Mouse (Mus musculus) Patski (cell line): Measurements from ENCODE around the gene Fam198b. TPM values are rescaled to one million over a fixed set of nuclear protein-coding genes. Genes with fewer than 3 reads are reported as not detected.
A peak's percentile ranks its signal among the peaks of the same experiment; 100 is the strongest.

Source experiments
- ATAC-seq: fragments of 100-300 bp; one replicate; pipeline ENCODE4 v1.8.0; 2021
- CTCF ChIA-PET: fragments of 350-600 bp; sonication (Branson Sonifier 250); formaldehyde crosslinking; loops from one replicate; lab custom pipeline; 2022; ENCODE audit warnings: inconsistent platforms; lab: Charles Lee
- POLR2A ChIA-PET: fragments of 350-600 bp; sonication (Branson Sonifier 250); formaldehyde crosslinking; loops from one replicate; lab custom pipeline; 2022; ENCODE audit warnings: antibody characterized with exemption, inconsistent platforms; lab: Charles Lee
- DNase-seq: peaks from one replicate; pipeline ENCODE4 v3.0.0-alpha.2; 2011; ENCODE audit warnings: low read depth, low spot score
- H3K27me3 ChIP-seq: fragments of 371-371 bp; one replicate; pipeline ENCODE4 v1.5.1; 2021
- CTCF ChIP-seq: fragments of 100-300 bp; IDR thresholded peaks from one replicate; pipeline ENCODE4 v1.5.1; 2021
- in situ Hi-C: fragments of 300-500 bp; cut with MboI; formaldehyde crosslinking; loops from 3 replicates; pipeline ENCODE4 v1.11.1; 2018; ENCODE audit warnings: low pct_unique_long_range_greater_than_20kb, mixed read lengths
- polyA plus RNA-seq: library from polyadenylated mRNA; unstranded; gene quantifications from one replicate; pipeline ENCODE4 v1.2.3, GENCODE M21; 2021

Fam198b gene
- polyA plus RNA-seq = 16.7 TPM

DNA sequence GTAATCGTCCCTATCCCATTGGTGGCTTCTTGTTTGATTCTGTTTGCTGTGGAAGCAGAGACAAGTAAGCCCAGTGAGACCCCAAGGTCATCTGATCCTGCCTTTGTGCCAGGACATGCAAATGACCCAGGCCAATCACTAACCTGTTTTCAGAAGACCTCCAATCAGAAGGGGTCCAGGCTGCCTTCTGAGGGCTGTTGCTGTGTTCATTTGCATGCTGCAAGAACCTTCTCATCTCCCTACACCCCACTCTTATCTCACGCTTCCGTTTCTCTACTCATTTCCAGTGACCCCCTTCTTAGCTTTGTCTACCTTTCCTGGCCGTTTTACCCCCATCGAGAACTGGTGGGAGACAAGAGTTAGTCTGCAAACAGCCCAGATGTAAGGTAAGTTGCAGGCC lies at the start of gene Fam198b:
Gene Fam198b, plus strand, starts transcription at position 229 of the 400 bp plus-strand sequence.
- in situ Hi-C loops = loop anchor here (5.0 kb wide), 1 partner anchor 178 kb away; no protein-coding TSS in a partner anchor

GRCm38 (mm10) chr3:79838751-79839150 lies 45.6 kb upstream of the Fam198b start:
- in situ Hi-C loops = no loop called here
- no peaks in the 10 kb centered on the region for H3K27me3 ChIP-seq
- CTCF ChIA-PET = interaction anchor here (0.9 to 1.5 kb wide), 4 partner anchors 9 to 165 kb away, joined by 3 to 4 read pairs (median 3); no protein-coding TSS in a partner anchor
- ATAC-seq = no peak
- TF ChIP-seq CTCF = peak; percentile 70
- no peak for DNase-seq
- POLR2A ChIA-PET = interaction anchor here (0.6 kb wide), 1 partner anchor 11 kb away, joined by 3 read pairs; no protein-coding TSS in a partner anchor

More for the DNA sequence above, at the start of gene Fam198b:
- DNase-seq (no peak), ATAC-seq (no peak)
- no peaks in the 10 kb centered on the region for H3K27me3 ChIP-seq
- ChIA-PET CTCF (interaction anchor here (0.6 to 10.6 kb wide), 28 partner anchors 9 to 793 kb away, joined by 3 to 210 read pairs (median 4); partner anchors contain the start of gene Tmem144), POLR2A (interaction anchor here (1.0 to 1.4 kb wide), 4 partner anchors 14 to 178 kb away, joined by 3 to 7 read pairs (median 4); no protein-coding TSS in a partner anchor)
- TF ChIP-seq CTCF = no peak

DNA sequence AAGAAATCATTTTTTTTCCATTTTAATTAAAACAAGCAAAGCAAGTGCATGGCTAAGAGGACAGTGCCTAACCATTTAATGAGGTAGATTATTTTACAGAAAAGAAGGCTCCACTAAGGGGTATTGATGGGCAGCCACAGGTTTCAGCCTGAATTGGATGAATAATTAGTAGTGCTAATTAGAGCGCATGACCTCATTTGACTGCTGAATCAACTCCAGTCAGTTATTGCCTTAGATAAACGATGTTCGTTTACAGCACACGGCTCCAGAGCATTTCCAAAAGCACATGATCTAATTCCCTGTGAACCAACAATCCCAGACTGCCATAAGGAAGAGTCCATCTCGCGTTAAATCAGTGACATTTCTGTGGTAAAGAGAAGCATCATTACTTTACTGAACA lies 42.9 kb upstream of the Fam198b start:
- no peak for TF ChIP-seq CTCF
- in situ Hi-C loops = no loop called here
- DNase-seq = no peak
- CTCF ChIA-PET = interaction anchor here (1.3 to 3.6 kb wide), 5 partner anchors 8 to 43 kb away, joined by 4 to 24 read pairs (median 5); partner anchors contain the start of genes Fam198b and Tmem144
- POLR2A ChIA-PET = no interaction called here
- ATAC-seq = no peak
- H3K27me3 ChIP-seq = no peaks in the 10 kb centered on the region

GRCm38 (mm10) chr3:79842165-79842564 lies 42.2 kb upstream of the Fam198b start:
- DNase-seq (no peak), ATAC-seq (peak; percentile 11)
- no peaks in the 10 kb centered on the region for H3K27me3 ChIP-seq
- TF ChIP-seq CTCF = no peak
- ChIA-PET POLR2A (interaction anchor here (0.7 kb wide), 1 partner anchor 114 kb away, joined by 3 read pairs; no protein-coding TSS in a partner anchor), CTCF (interaction anchor here (0.9 to 3.6 kb wide), 7 partner anchors 9 to 43 kb away, joined by 3 to 24 read pairs (median 5); partner anchors contain the start of genes Fam198b and Tmem144)
- in situ Hi-C loops = no loop called here

DNA sequence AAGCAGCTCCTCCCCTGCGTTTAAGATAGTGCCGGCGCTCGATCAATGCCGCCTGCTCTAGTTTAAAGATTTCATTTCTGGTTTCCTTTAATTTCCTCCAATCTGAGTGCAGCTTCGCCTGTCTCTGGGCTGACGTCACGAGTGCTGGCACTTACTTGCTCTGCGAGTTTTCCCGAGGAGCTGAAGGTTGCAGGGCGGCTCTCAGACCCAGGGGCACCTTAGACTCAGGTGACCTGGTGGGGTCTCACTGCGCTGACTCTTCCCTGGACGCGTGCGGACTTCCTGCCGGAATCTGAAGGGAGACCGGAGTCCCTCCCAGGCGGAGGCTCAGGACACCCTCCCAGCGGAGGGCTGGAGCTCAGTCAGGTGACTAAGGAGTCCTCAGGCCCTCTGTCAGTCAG lies 41.7 kb upstream of the Fam198b start:
- no peaks in the 10 kb centered on the region for H3K27me3 ChIP-seq
- peak; percentile 75 for ATAC-seq
- POLR2A ChIA-PET = interaction anchor here (0.5 to 0.7 kb wide), 2 partner anchors 114 to 532 kb away, joined by 3 read pairs; no protein-coding TSS in a partner anchor
- CTCF ChIA-PET = interaction anchor here (0.9 to 3.6 kb wide), 9 partner anchors 9 to 213 kb away, joined by 3 to 24 read pairs (median 5); partner anchors contain the start of genes Fam198b and Tmem144
- in situ Hi-C loops = no loop called here
- no peak for TF ChIP-seq CTCF
- DNase-seq = no peak

- ChIA-PET POLR2A (no interaction called here), CTCF (interaction anchor here (1.5 to 3.6 kb wide), 4 partner anchors 9 to 211 kb away, joined by 3 to 24 read pairs (median 9); partner anchors contain the start of gene Tmem144)
- no peaks in the 10 kb centered on the region for H3K27me3 ChIP-seq
- ATAC-seq (no peak), DNase-seq (no peak)
- no peak for TF ChIP-seq CTCF
- in situ Hi-C loops = no loop called here
Measured at GRCm38 (mm10) chr3:79843999-79844398, 40.3 kb upstream of the Fam198b start.

DNA sequence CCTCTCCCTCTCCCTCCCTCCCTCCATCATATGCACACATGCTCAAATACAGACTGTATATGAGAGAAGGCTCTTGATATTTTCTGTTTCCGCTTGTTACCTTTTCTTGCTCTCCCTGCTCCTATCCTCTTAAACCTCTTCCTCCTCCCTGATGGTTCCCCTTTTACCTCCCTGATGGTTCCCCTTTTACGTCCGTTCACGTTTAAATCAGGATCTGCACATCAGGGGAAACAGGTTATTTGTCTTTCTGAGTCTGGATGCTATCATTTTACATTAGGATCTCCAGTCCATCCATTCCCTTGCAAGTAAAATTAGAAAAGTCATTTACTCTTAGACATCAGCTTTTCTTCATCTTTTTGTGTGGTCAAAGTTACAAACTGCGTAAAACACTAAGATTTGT lies 37.7 kb upstream of the Fam198b start:
- POLR2A ChIA-PET = no interaction called here
- ATAC-seq (no peak), DNase-seq (no peak)
- in situ Hi-C loops = no loop called here
- no peaks in the 10 kb centered on the region for H3K27me3 ChIP-seq
- TF ChIP-seq CTCF = no peak
- CTCF ChIA-PET = no interaction called here

DNA sequence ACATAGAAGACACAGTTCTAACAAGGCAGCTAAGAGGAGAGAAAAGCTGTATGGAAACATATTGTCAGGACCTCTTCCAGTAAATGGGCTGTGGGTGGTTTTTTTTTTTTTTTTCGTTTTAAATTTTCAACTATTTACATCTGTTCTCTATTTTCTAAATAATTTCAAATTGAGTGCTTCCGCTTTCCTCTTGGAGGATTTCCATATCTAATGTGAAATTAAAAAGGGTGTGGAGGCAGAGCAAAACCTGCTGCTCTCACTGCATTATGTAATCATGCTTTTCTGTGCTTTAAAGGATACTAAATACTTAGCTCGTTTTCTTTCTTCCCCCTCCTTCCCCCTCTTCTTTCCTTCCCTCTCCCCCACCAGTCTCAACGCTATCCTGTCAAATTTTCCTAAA lies 35.5 kb upstream of the Fam198b start:
- CTCF ChIA-PET = interaction anchor here (1.1 to 1.9 kb wide), 6 partner anchors 10 to 36 kb away, joined by 3 to 6 read pairs (median 4); partner anchors contain the start of gene Fam198b
- no peak for TF ChIP-seq CTCF
- H3K27me3 ChIP-seq = no peaks in the 10 kb centered on the region
- DNase-seq = no peak
- POLR2A ChIA-PET = no interaction called here
- ATAC-seq = no peak
- in situ Hi-C loops = no loop called here

DNA sequence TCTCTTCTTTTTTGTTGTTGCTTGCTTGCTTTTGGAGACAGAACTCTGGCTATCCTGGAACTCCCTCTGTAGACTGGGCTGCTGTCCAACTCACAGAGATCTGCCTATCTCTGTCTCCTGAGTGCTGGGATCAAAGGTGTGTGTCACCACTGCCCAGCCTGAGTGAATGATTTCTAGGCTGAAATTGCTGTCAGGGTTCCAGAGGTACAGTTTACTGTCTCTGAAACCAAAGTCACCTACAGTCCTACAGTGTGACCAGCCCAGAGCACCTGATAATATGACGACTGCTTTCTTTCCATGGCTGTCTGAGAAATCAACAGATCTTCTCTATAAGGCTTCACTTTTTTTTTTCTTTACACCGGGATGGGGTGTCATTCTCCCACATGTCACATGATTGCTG lies 34.7 kb upstream of the Fam198b start:
- no peaks in the 10 kb centered on the region for H3K27me3 ChIP-seq
- no peak for DNase-seq
- ATAC-seq = no peak
- in situ Hi-C loops = loop anchor here (10.0 to 25.0 kb wide), 4 partner anchors 413 to 1938 kb away; no protein-coding TSS in a partner anchor
- no peak for TF ChIP-seq CTCF
- POLR2A ChIA-PET = interaction anchor here (0.6 kb wide), 1 partner anchor 30 kb away, joined by 4 read pairs; no protein-coding TSS in a partner anchor
- CTCF ChIA-PET = interaction anchor here (1.2 kb wide), 1 partner anchor 218 kb away, joined by 3 read pairs; no protein-coding TSS in a partner anchor

DNA sequence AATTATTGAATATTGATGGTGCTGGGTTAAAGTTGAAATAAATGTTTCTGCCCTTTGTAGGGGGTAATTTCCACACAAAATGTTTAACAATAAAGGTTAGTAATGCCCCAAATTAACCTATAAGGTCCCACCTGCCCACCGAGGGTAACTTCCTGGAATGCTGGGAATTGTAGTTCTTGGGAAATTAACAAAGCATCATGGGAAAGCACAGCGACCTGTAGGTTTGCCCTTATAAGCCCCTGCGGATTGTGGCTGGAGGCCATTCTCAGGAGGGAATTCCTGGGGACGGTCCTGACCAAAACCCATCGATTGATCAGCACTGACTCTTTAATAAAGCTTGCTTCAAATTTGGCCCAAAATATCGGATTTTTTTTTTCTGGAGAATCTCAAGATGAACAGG lies 33.7 kb upstream of the Fam198b start:
- no peak for ATAC-seq

More for the DNA sequence above, 33.7 kb upstream of the Fam198b start:
- POLR2A ChIA-PET = interaction anchor here (0.6 kb wide), 2 partner anchors 139 to 171 kb away, joined by 3 to 5 read pairs; no protein-coding TSS in a partner anchor
- CTCF ChIA-PET = interaction anchor here (0.6 to 8.4 kb wide), 7 partner anchors 9 to 223 kb away, joined by 3 to 84 read pairs (median 4); partner anchors contain the start of gene Fam198b
- H3K27me3 ChIP-seq = no peaks in the 10 kb centered on the region
- no peak for TF ChIP-seq CTCF
- in situ Hi-C loops = loop anchor here (10.0 to 25.0 kb wide), 4 partner anchors 412 to 1937 kb away; no protein-coding TSS in a partner anchor
- no peak for DNase-seq
